Mouse (Mus musculus) lung, embryonic 14.5 days (tissue): ENCODE measurements around the gene Tmem150a. TPM values are rescaled to one million over a fixed set of nuclear protein-coding genes. Genes with fewer than 3 reads are reported as not detected.

Experiments
- ATAC-seq: fragments of 200-750 bp; cut with Nextera tagmentation; 2 replicates; pipeline ENCODE4 v1.8.0; 2017; ENCODE audit warnings: mild to moderate bottlenecking, moderate TSS enrichment, moderate library complexity; ENCODE audit not compliant: insufficient read depth
- DNase-seq: peaks from one replicate; pipeline ENCODE4 v3.0.0-alpha.2; 2015
- H3K27ac ChIP-seq: fragments of 300-500 bp; sonication (generic); 2 replicates; pipeline ENCODE4 v1.5.1; 2014; ENCODE audit warnings: low read depth, mild to moderate bottlenecking, moderate library complexity
- H3K27me3 ChIP-seq: fragments of 300-500 bp; sonication (generic); 2 replicates; pipeline ENCODE4 v1.6.1; 2014; ENCODE audit warnings: low read length, control low read depth; ENCODE audit not compliant: insufficient read depth
- H3K36me3 ChIP-seq: fragments of 300-500 bp; sonication (generic); 2 replicates; pipeline ENCODE4 v1.6.1; 2014; ENCODE audit warnings: control low read depth; ENCODE audit not compliant: insufficient read depth
- H3K4me1 ChIP-seq: fragments of 300-500 bp; sonication (generic); 2 replicates; pipeline ENCODE4 v1.6.1; 2014; ENCODE audit warnings: antibody characterized with exemption, control low read depth; ENCODE audit not compliant: insufficient read depth
- H3K4me2 ChIP-seq: fragments of 300-500 bp; sonication (generic); 2 replicates; pipeline ENCODE4 v1.6.1; 2014; ENCODE audit warnings: mild to moderate bottlenecking
- H3K4me3 ChIP-seq: fragments of 300-500 bp; sonication (generic); 2 replicates; pipeline ENCODE4 v1.5.1; 2014; ENCODE audit warnings: low read depth, low read length
- H3K9ac ChIP-seq: fragments of 300-500 bp; sonication (generic); 2 replicates; pipeline ENCODE4 v1.6.1; 2014
- H3K9me3 ChIP-seq: fragments of 300-500 bp; sonication (generic); 2 replicates; pipeline ENCODE4 v1.6.1; 2016; ENCODE audit warnings: low read depth, low read length, control low read depth
- CTCF ChIP-seq: IDR thresholded peaks from 2 replicates; pipeline ENCODE4 v1.5.1; 2016; ENCODE audit warnings: antibody characterized with exemption, low read depth
- WGBS: fragments of 180-500 bp; shearing (Covaris S2); extraction: QIAGEN DNeasy Blood & Tissue Kit; methylation state at CpG from one replicate; pipeline ENCODE4 v1.1.7; 2014; 5-methylcytosine and 5-hydroxymethylcytosine counted together
- polyA plus RNA-seq: library from polyadenylated mRNA; unstranded; fragments of >200 nt; fragmentation: Nextera tagmentation; extraction: Ambion mirVana; gene quantifications from 2 replicates; pipeline ENCODE4 v1.2.1, GENCODE M21; 2014

The Tmem150a gene
- polyA plus RNA-seq, 1 experiment from 2014 or later: 10.3 TPM

DNA sequence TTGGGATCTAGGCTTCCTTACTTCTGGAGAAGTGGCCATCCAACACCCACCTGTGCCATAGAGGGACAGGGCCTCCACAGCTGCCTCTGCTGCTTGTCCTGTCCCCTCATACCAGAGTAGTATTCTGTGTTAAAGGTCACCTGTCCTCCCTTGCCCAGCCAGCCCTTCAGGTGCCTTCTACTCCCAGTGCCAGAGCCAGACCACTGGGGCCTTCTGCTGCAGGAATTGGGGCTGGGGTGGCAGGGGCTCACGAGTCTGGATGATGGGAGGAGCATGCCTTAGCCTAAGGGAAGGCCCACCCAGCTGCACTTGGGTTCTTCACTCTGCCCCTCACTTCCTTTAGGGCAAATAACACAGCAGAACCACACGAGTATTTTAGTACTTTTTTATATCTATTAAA lies 4.1 kb downstream of the Tmem150a start:
- Histone ChIP-seq H3K27me3 (no peaks in the 10 kb centered on the region), H3K9me3 (no peaks in the 10 kb centered on the region), H3K4me1 (0 out of 2 replicates have a peak, but pooled peaks cover 4% of the 10 kb centered on the region), H3K27ac (no peak overlapping the region), H3K4me3 (no peak overlapping the region), H3K4me2 (no peak overlapping the region), H3K9ac (no peak overlapping the region), H3K36me3 (peaks cover 28% of the 10 kb centered on the region)
- TF ChIP-seq CTCF: no peak
- no peak for ATAC-seq
- WGBS: 66% methylated on average over 2 of the region's 2 CpGs
- no peak for DNase-seq

DNA sequence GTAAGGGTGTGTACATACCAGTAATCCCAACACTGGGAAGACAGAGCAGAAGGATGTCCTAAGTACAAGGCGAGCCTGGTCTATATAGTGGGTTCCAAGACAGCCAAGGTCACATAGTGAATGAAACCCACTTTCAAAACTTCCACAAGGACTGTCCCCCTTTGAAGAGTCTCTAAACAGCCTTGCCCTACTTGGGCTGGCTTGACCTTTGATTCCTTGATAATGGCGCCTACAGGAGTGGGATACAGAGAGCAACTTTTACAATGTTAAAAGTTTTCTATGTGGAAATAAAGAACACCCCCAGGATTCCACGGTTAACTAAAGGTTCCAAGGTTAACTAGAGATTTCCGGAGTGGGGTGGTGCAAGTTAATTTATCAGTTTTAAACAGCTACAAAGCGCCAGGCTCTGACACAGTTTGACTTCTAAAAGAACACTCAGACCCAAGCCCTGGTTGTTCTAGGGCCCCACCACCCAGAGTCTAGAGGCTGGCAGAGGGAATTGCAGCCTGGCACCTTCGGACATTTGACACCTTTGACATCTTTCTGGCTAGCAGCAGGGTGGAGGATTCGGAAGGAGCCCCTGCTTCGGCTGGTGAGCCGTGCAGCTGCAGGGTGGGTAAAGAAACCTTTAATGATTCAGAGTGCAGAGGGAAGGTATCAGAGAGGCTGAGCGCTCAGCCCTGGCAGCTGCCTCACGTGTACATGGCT lies 4.8 kb downstream of the Tmem150a start:
- Histone ChIP-seq H3K27ac (peak overlapping the region; percentile 25; the same call in 1 of the 2 replicates), H3K4me2 (peak overlapping the region; percentile 86), H3K4me1 (0 out of 2 replicates have a peak, but pooled peaks cover 4% of the 10 kb centered on the region), H3K36me3 (peaks cover 28% of the 10 kb centered on the region), H3K9me3 (no peaks in the 10 kb centered on the region), H3K27me3 (no peaks in the 10 kb centered on the region), H3K9ac (no peak overlapping the region), H3K4me3 (peak overlapping the region; percentile 1; the same call in 1 of the 2 replicates)
- no peak for DNase-seq
- TF ChIP-seq CTCF: no peak
- no peak for ATAC-seq
- 58% methylated on average over 11 of the region's 11 CpGs for WGBS

DNA sequence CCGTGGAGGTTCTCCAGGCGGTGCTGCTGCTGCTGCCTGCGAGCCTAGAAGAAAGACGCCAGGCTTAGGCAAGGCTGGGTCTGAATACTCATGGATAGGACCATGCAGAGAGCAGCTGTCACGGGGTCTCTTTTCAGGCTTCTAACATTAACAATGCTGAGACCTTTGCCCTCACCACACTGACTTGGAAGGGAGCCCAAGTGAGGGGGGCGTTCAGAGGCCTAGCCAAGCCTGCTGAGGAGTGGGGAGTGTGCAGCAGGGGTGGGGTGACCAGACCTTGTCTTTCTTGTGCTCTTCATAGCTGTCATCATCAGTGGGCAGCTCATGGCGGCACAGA lies 5.3 kb downstream of the Tmem150a start:
- Histone ChIP-seq H3K36me3 (peaks cover 28% of the 10 kb centered on the region), H3K27ac (peak overlapping the region; percentile 25; the same call in 1 of the 2 replicates), H3K9ac (no peak overlapping the region), H3K27me3 (no peaks in the 10 kb centered on the region), H3K4me2 (peak overlapping the region; percentile 86), H3K4me3 (0 out of 2 replicates have a peak overlapping the region, but pooled peaks have one; percentile 1), H3K4me1 (0 out of 2 replicates have a peak, but pooled peaks cover 4% of the 10 kb centered on the region), H3K9me3 (no peaks in the 10 kb centered on the region)
- peak; percentile 3; the same call in 1 of the 2 replicates for ATAC-seq
- WGBS: 45% methylated on average over 7 of the region's 7 CpGs
- peak; percentile 76 for DNase-seq
- TF ChIP-seq CTCF: no peak

DNA sequence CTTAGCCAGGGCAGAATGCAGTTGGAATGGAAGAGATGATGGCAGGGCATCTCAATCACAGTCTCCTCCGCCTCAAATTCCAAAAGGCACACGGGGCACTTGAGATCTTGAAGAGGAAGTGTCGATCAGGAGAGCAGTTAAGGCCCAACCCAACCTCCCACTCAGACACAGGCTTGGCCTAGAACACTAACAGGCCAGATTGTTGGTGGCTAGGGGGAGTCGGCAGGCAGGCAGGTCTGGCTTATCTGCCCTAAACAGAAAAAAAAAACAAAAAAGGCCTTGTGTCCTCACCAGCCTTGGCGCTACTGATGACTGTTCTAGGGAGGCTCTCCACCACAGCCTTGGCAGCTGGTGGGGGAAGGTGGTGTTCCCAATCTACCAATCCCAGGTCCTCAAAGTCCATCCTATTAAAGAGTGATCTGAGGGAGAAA lies 5.9 kb downstream of the Tmem150a start:
- Histone ChIP-seq H3K4me1 (0 out of 2 replicates have a peak, but pooled peaks cover 4% of the 10 kb centered on the region), H3K27ac (no peak overlapping the region), H3K9me3 (no peaks in the 10 kb centered on the region), H3K36me3 (peaks cover 28% of the 10 kb centered on the region), H3K4me2 (peak overlapping the region; percentile 86), H3K9ac (peak overlapping the region; percentile 78), H3K27me3 (no peaks in the 10 kb centered on the region), H3K4me3 (peak overlapping the region; percentile 82)
- no peak for DNase-seq
- 45% methylated on average over 5 of the region's 5 CpGs for WGBS
- no peak for TF ChIP-seq CTCF
- ATAC-seq: no peak

DNA sequence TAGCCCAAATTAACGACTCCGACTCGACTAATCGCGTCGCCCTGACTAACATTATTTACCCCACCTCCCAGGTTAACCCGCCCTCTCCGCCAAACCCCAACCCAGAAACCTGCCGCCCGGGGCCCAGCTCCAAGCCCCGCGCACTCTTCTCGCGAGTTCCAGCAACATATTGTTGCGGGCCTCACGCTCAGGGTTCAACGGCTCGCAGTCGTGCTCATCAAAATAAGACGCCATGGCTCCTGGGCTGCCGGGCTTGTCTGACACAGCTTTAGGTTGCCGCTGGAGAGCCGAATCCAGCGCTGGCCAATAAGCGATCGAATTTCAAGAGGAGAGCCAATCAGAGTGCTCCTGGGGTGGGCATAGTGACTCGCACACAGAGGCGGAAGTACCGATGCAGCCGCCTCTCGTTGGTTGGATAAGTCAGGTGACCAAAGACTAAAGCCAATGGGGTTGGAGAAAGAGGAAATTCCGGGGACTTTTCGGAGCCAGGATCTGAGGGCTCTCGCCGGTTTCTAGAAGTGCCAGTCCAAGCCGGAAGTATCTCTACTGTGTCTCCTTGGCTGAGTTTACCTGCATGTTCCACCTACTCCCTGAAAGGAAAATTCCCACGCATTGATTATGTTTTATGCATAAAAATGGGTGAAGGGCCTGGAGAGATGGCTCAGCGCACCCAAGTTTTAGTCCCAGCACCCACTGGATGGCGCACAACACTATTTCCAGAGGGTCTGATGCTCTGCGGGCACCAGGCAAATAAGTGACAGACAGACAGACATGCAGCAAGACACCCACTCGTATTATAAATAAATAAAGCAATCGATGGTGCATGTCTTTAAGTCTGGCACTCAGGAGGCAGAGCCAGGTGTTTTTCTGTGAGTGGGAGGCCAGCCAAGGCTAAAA lies 7.1 kb downstream of the Tmem150a start:
- Histone ChIP-seq H3K27ac (peak overlapping the region; percentile 80), H3K9me3 (no peaks in the 10 kb centered on the region), H3K4me3 (peak overlapping the region; percentile 82), H3K4me2 (peak overlapping the region; percentile 86), H3K4me1 (0 out of 2 replicates have a peak, but pooled peaks cover 4% of the 10 kb centered on the region), H3K9ac (peak overlapping the region; percentile 78), H3K36me3 (peaks cover 28% of the 10 kb centered on the region), H3K27me3 (no peaks in the 10 kb centered on the region)
- TF ChIP-seq CTCF: peak; percentile 40
- ATAC-seq (peak; percentile 98), DNase-seq (peak; percentile 98)
- WGBS: under 1% methylated on average over 42 of the region's 42 CpGs

DNA sequence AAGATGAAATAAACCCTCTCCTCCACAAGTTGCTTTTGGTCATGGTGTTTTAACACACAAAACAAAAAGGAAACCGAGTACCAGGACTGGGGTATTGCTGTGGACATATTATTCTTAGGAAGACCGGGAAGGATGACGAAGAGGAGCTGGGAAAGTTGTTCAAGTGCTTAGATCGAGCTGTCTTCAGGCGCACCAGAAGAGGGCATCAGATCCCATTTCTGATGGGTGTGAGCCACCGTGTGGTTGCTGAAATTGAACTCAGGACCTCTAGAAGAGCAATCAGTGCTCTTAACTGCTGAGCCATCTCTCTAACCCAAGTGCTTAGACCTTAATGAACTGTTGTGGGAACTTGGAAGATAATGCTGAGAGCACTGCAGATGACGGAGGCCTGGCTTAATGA lies 8.8 kb downstream of the Tmem150a start:
- 42% methylated on average over 7 of the region's 7 CpGs for WGBS
- H3K9me3 ChIP-seq: no peaks in the 10 kb centered on the region
- no peak overlapping the region for H3K27ac ChIP-seq
- DNase-seq: no peak
- no peak overlapping the region for H3K4me3 ChIP-seq
- no peak overlapping the region for H3K9ac ChIP-seq
- H3K4me1 ChIP-seq: 0 out of 2 replicates have a peak, but pooled peaks cover 4% of the 10 kb centered on the region
- peaks cover 15% of the 10 kb centered on the region for H3K36me3 ChIP-seq
- H3K27me3 ChIP-seq: no peaks in the 10 kb centered on the region
- no peak for ATAC-seq
- no peak; the same call in 1 of the 2 replicates for TF ChIP-seq CTCF
- H3K4me2 ChIP-seq: no peak overlapping the region
